Mouse (Mus musculus): ENCODE measurements around the gene Slc51a.
A peak's percentile ranks its signal among the peaks of the same experiment; 100 is the strongest.

The Slc51a gene

DNA sequence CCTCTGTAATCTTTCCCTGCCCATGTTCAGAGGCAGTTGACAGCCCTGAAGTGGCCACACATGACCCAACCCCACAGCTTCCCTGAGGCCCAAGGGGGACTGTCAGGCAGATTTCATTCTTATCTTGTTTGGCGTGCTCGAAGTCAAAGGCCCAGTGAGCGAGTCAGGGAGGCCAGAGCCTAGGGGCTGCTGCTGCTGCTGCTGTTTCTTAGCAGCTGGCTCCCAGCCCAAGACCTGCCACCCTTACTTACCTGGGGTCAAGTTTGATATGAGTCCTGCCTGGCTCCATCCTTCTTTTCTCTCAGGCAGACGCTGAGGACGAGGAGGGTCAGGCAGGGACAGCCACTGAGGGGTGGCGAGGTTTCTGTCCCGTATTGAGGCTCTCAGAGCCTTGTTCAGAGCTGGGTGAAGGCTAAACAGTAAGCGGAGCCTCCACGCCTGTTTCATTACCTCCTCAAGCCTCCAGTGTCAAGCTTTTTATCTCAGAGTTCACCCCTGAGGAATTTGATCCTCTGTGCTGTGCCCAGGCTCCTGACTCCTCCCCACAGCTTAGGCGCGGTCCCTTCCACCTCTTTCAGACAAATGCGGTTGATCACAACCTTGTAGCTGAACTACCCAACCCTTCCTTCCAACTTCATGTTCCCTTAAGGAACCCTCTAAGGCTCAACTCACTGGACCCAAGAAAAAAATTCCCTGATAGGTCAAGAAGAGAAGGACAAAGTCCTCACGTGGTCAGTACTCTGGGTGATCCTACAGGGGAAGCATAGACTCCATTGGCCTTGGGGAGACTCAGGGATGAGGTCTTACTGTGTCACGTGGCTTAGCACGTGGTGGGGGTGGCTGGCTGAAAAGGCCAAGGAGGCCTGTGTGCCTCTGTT lies at the start of gene Slc51a:
Gene Slc51a (minus strand): TSS at position 646 of the 878 bp plus-strand sequence.
- no peak for DNase-seq

DNA sequence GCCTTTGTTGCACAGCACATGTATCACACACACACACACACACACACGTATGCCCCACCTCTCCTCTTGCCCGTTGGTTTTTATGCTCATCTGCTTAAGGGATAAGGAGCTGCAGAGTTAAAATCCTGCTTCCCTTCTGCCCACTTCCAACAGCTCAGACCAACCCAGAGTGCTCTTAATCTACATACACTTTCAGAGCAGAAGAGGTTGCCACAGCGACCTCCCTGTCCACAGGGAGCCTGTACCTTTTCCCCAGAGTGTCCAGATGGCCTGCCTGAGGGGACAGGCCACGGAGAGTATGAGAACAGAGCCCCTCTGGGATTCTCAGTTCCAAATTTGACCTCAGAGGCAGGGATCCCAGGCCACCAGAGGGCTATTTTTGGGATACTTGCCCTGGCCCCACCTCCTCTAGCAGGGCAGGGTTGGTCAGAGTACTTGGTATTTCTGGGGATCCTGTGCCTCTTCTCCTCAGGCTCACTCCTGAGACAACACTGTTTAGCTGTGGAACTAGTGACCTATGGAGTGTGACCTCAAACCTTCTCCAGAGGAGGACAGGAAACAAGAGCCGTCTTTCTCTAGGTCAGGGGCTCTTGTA lies 47.6 kb upstream of the Slc51a start:
- DNase-seq: no peak

DNA sequence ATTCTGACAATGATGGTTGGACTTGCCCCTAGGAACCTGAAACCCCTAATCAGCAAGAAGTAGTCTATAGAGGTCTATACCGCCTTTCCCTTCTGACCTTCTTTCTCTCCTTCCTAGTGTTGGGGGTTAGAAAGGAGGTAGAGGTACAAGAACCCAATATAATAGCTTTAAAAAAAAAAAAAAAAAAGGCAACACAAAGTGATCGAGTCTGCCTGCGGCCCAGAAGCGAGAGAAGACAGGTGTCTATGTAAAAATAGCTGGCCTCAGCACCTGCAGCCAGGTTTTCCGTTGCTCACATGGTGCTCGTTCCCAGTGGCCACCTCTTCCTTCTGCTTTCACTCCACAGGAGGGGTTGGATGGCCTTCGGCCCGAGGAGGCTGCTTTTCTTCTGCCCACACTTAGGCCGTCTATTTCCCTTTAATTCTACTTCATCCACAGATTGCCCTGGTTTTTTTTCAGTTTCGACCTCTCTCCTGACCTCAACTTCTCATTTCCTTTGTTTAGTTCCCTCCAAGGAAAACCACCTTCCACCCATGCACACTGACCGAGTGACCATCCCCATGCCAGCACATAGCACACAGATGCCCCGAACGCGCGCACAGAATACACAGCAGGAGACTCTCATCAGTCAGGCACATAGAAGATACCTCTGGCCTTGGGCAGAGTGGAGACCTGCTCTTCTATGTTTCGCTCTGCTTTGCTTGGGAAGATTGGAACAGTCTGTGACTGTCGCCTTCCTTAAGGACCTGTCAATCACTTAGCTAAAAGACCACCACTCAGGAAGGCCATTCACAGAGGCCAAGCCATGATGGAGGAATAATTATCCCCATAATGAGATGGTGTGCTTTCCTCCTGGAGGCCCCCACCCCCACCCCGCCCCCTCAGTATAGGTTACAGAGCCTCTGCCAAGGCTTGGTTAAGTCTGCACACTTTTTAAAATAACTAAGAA lies 45.5 kb upstream of the Slc51a start:
- DNase-seq: no peak

DNA sequence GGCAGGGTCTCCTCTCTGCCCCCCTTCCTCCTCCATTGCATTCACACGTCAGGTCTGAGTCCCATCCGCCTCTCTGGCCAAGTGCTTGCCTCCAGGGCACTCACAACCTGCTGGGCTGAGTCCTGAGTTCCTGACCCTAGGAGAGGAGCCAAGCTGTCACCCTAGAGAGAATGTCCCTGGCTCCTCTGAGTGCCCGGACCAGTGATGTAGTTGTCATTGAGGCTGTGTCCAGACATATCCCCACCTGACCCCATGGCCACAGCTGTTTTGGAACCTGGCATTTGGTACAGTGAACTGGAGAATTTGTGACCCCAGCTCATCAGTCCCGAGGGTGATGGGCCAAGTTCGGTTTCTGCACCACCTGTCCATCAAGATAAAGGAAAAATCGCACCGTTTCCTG lies 39.2 kb upstream of the Slc51a start:
- DNase-seq: no peak

DNA sequence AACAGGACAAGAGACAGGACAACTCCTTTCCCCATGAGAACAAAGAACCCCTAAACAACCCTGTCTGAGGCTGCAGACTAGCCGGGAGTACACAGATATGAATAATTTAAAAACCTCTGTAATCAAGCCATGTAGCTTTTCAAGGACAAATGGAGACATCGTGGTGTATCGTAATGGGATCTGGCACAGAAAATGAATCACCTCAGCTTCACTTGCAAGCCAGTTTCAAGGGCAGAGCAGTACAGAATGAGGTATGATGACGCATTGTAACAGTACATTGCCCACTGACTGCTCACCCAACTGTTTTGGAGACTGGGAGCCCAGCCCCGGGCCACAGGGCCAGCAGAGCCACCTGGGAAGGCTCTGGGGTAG lies 36.6 kb upstream of the Slc51a start:
- DNase-seq: no peak

DNA sequence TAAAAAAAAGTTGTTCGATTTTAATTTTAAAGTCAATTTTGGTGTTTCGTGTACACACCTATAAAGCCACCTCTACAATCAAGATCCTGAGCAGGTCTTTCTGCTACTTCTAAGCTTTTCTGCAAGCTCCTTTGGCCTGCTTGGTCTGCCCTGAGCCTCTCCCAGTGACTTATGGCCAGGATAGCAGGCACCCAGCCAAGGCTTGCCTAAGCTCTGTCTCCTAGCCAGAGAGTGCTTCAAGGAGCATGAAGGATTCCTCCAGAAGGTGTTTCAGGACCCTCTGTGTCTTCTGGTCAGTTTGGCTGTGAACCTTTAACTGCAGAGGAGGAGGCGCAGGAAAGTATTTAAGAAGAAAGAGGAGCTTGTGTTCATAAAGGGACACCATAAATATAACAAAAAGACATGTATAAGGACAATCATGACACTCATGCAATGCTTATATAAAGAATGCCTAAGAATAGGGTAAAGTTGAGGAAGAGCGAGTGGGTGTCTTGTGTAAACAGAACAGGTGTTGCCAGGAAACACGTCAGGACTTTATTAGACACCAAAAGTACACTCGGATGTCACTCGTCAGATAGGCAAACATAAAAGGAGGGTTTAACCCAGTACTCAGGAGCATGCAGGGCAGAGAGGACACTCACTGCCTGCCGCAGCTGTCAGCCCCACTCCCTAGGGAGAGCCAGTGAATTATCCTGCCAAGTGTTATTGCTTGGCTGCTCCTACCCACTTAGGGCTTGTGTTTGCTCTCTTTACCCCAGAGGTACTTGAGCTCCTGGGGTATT lies 36.0 kb upstream of the Slc51a start:
- peak; percentile 23 for DNase-seq

DNA sequence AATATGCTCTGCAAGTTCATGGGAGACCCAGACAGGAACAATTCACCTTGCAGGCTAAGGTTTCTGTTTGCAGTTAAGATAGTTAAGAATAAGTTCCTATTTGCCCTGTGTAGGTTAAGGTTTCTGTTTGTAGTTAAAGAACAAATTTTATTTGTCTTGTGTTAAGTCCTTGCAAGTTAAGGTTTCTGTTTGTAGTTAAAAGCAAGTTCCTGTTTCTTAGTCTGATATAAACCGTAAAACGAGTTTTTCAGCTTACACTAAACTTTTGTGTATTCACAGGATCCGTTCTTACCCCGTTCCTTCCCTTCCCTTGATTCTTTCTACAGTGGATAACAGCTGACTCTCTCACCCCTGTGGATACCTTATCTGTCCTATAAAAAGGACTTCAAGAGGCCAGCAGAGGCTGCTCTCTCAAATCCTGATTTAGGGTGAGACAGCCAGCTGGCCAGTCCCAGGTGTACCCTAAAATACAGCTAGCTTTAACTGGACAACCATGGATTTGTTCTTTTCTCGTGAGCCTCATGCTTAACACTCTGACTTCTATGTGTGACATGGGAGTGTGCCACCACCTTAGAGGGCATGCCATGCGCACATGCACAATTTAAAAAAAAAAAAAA lies 35.0 kb upstream of the Slc51a start:
- no peak for DNase-seq

DNA sequence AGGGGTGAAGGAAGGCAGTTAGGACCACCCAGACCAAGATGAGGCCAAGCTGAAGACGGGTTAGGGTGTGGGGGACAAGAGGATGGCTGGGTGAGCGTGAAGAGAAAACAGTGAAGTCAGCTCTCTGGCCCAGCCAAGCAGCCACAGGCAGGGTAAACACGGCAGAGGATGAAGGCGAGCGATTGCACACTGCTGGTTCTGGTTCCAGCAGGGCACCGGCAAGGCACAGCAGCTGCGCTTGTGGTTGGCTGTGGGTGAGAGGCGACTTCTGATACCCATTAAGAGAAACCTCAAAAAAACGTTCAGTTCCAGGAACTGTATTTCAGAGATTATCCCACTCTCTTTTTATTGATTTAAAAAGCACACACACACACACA lies 32.7 kb upstream of the Slc51a start:
- no peak for DNase-seq

DNA sequence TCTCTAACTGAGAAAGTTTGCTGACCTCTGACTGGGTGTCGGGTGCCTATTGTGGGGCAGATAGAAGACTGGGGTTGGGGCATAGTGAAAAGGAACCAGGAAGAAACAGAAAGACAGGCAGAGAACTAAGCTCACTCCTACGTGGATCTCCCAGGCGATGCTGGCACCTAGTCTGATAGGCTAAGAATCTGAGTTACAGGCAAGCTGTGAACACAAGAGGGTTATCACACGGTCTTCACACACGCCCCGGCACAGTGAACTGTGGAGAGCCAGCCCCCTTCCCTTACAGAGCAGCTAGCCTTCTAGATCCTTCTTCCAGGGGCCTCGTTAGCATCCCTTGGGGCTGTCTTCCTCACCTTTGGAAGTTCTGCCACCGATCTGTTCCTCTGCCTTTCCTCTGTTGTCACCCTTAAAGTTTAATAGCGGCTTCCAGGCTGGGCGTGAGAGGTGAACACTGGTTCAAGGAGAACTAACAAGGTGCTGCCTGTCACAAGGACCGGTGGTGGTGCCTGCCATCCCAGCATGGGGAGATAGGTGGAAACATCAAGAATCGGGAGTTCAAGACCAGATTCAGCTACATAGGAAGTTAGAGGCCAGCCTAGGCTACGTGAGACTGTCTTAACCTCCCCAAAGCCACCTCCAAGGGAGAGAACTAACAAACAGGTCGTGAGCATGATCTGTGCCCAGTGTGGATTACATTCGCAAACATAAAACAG lies 32.1 kb upstream of the Slc51a start:
- DNase-seq: no peak

DNA sequence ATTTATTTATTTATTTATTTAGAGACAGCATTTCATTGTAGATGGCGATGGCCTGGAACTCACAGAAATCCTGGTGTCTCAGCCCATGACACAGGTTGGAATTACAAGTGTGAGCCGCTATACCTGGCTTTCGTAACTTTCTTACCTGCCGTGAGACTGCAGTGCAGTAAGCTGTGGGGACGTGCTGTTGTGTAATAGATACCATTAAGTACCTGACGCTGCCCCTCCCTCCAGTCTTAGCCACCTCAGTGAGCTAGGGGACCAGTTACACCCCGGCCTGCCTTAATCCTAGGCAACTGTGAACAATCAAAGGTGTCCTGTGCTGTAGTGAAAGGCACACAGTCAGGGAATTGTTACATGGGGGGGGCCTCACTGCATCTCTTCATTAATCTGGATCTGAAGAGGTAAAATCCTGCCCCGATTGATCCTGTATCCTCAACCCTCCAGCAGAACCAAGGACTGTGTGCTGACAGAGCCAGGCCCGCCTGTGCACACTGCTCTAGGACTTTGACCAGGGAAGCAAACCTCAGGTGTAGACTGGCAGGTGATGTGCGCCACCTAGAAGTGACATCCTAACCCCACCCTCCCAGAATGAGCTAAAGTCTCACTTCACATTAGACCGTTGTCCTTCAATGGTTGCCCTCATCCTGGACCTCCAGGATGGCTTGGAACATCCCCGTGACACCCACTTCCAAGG lies 30.3 kb upstream of the Slc51a start:
- DNase-seq: no peak

DNA sequence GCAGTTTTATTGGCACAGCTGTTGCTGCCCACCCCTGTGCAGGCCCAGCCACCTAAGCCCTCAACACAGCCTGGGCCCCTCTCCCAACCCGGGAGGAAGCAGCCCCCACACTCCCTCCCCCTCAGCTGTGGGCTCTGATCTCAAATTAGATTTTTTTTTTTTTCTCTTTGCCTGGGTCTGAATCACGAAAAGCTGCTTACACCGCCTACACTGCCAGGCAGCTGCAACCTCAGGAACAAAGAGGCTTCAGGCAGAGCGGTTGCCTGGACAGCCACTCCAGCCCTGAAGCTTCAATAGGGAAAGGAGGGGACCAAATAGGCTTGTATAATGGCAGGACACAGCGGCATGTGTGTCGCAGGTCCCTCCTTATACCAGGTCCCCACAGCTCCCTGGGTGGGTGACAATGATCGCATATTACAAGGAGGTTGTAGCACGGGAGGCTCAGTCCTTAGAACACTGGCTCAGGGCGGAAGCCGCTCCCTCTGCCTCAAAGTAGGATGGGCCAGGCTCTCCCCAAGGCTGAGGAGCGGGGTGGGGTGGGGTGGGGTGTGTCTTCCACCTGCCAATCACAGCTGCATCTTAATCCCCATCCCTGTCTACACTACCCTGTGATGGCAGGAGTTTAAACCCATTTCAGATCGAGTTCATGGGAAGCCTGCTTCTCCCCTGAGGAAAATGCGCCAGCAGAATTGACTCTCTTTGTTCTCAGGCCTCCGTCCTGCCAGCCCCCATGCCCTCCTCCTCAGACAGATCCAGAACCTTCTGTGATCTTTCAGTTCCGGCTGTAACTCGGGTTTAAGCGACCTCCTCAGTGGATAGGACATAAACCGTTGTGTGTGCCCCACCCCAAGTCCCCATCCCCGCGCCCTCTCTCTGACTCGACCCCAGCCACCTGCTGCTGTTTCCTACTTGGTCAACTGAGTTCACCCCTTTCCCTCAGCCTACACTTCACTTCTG lies 28.6 kb upstream of the Slc51a start:
- DNase-seq: no peak

DNA sequence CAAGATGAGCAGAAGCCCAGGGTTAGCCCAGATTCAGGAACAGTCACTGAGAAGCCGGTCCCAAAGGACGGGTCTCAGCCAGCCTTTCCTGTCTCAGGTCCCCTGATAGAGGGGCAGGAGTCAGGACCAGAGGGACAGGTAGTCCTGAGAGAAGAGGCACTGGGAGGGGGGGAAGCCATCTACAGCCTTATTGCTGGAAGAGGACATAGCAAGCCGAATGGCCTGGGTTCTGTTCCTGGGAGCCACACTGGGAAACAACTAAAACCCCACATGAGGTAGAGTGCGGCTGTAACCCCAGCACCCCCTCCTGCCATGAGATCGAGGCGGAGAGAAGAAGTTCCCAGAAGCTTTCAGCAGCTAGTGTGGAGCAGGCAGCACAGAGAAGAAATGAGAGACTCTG lies 26.3 kb upstream of the Slc51a start:
- no peak for DNase-seq

DNA sequence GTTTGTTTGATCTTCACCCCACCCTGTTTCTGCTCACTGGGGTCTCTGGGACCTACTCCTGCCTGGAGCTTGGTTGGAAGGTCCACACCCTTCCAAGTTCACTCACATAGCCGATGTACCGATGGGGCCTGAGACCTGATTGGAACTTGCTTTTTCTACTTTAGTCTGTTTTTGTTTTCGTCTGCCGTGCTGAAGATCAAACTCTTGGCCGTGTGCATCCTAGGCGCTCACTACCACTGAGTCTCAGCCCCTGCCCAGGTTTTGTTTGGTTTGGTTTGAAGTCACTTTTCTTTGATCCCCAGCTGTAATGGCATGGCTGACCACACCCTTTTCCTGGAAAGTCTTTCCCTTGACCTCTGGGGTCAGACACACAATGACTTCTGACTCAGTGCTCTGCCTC lies 25.7 kb upstream of the Slc51a start:
- DNase-seq: no peak

DNA sequence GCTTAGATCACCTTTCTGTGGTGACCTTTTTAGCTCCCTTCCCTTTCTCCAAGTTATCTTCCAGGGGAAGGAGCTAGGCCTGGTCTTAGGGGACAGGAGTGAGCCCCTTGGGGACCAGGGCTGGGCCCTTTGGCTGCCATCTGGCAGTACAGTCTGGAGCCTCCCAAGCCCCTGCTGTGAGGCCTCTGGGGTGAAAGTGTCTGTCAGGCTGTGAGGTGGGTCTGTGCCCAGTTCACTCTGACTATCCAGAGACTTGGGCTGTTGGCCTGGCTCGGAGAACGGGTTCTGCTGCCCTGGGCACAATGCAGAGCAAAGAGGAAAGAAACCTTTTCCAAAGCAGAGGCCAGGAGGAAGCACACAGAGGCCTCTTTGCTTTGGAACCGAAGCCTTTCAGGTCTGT lies 25.2 kb upstream of the Slc51a start:
- no peak for DNase-seq

DNA sequence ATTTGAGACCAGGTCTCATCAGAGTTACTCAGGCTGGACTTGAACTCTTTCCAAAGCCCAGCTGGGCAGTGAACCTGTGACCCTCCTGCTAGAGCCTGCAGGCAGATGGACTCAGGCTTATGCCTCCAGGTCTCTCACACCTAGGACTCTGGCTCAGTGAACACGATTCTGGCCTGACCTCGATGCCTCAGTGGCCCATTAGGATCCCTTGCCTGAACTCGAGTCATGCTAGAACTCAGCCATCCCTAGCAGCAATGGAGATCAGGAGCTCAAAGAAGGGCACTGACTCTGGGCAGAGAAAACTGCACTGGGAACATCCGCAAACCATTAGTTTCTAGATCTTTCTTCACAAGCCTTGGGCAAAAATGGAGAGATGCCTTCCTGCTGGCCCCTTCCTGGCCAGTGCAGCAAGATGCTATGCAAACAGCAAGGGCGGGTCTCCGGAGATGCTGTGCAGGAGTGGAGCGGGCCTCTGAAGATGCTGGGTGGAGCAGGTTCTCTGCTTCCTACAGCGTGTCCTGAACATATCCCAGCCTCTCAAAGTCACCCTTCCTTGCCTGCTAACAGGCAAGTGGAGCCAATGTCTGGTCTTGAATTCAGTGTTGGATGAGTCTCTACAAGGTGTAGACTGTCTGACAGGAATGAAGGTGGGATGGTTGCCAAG lies 24.3 kb upstream of the Slc51a start:
- DNase-seq: no peak

DNA sequence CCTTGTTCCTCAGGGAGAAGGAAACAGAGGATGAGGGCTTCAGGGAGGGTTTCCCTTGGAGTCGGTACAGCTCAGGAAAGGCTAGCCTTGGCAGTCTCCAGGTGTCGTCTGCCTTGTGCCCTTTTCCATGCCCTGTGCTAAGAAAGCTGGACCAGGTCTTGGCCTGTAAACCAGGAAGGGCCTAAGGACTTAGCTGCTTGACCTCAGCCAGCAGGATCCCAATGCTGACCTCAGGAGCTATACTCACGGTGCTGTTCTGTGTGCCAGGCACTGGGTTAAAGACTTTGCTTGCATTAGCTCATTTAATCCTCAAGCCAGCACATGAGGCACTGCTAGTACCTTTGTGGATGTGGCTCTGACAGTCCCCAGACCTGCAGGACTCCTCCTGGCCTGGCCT lies 23.7 kb upstream of the Slc51a start:
- DNase-seq: no peak

DNA sequence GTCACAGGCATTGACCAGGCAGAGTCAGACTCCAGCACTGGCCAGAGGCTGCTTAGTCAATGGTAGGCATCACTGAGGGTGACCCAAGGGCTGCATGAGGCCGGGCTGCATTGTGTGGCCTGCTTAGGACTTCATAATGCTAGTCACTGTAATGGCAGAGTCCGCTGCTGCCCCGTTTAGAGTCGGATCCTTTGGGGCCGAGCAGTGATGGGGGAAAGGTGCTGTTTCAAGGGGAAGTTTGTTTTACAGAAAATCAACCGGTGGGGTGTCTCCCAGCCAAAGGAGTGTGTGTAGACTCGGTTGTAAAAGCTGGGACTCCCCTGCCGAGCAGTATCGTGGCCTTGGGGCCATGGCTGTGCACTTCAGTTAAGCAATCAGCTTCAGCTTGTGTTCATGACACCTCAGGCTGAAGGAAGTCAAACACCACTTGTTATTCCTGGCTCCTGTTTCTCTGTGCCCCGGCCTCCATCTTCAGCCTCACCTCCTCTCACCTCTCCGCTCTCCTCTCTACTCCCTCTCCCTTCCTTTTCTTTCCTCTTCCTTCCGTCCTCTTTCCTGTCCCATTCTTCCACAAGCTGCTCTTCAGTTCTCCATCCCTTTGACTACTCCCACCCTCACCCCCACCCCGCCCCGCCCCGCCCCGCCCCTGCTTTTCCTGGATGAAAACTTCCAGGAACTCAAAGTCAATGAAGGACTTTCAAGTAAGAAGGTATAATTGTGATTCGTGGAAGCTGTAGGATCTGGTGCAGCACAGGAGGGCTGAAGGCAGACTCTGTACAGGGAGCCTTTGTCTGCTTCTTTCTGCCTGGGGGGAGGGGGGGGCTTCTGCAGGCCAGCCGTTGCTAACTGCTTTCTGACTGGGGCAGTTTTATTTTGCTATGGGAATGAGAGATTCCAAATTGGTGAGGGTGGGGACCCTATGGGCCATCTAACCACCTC lies 23.0 kb upstream of the Slc51a start:
- DNase-seq: no peak

Data from cerebellum, adult 11-12 months (tissue).